Mouse (Mus musculus): ENCODE results near the gene Col4a2. TPM values are rescaled to one million over a fixed set of nuclear protein-coding genes. Genes with fewer than 3 reads are reported as not detected.
A peak's percentile ranks its signal among the peaks of the same experiment; 100 is the strongest.

Gene Col4a2
- polyA plus RNA-seq, 1 experiment from 2014 or later: 47.2 TPM

DNA sequence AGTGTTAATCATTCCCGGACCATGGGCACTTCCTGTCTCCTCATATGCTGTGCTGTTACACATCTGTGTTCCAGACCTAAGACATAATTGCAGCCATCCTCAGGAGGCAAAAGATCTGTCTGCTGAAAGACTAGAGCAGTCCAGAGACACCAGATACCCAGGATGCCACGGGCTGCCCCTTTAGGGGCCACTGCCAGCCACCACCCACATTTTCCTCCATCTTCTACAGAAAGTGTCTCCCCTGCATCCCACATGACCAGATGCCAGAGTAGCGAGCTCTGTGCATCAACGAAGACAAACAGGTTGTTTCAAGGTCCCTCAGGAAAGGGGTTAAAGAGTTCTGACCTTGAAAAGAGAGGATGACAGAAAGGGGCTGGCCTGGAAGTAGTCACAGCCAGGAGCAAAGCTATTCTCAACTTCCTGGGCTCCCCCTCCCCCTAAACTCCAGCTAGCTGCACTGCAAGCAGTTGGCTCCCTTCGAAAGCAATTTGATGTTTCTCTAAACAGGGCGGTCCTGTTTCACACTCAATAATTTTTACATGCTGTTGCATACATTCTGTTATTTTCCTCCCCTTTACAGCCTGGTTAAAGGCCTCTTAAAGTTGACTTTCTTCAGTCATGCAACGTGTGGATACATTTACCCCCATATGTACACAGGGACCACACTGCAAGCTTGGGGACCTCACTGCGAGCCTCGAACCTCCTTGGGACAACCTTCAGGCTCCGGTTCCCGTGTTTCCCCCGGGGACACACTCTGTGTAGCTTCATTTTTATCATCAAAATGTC, 13.9 kb upstream of the Col4a2 start:
- no peaks in the 10 kb centered on the region for H3K27me3 ChIP-seq (ENCODE audit: control insufficient read depth, insufficient read depth, low read length)
- no peak for DNase-seq (ENCODE audit: low spot score)
- peaks cover 4% of the 10 kb centered on the region; the same call in 1 of the 2 replicates for H3K4me1 ChIP-seq (replicated peaks; ENCODE audit: control insufficient read depth, insufficient read depth)
- no peaks in the 10 kb centered on the region for H3K9me3 ChIP-seq (ENCODE audit: control insufficient read depth, low read length)
- no peak overlapping the region; the same call in 1 of the 2 replicates for H3K9ac ChIP-seq (ENCODE audit: low read length)
- 31% methylated on average over 12 of the region's 12 CpGs for WGBS
- peak overlapping the region; percentile 84 for H3K27ac ChIP-seq (replicated peaks)
- TF ChIP-seq CTCF (IDR thresholded peaks at IDR 0.05; ENCODE audit: low read depth) (no peak), EP300 (optimal IDR thresholded peaks at IDR 0.05) (no peak)
- 0 out of 2 replicates have a peak, but pooled peaks have one; percentile 41 for ATAC-seq (ENCODE audit: low FRiP score, low TSS enrichment)
- no peak overlapping the region for H3K4me3 ChIP-seq (ENCODE audit: low read depth, low read length)
- no peaks in the 10 kb centered on the region for H3K36me3 ChIP-seq (ENCODE audit: control insufficient read depth, insufficient read depth, low read length)
- H3K4me2 ChIP-seq (replicated peaks; ENCODE audit: low read depth): no peak overlapping the region

DNA sequence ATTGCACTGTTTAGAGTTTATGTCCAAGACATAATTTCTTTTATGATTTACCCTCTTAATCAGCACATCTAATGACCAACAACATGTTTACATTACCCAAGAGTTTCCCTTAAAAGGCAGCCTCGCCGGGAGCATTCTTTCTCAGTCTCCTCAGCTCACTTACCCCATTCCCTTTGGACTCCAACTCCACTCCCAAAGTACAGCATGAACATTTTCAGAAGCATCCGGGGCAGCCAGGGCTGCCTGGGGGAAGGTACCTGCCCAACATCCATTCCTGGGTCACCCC, 13.3 kb upstream of the Col4a2 start:
- WGBS: 38% methylated on average over 3 of the region's 3 CpGs
- TF ChIP-seq EP300 (optimal IDR thresholded peaks at IDR 0.05) (no peak), CTCF (IDR thresholded peaks at IDR 0.05; ENCODE audit: low read depth) (no peak)
- H3K9ac ChIP-seq (ENCODE audit: low read length): no peak overlapping the region
- no peaks in the 10 kb centered on the region for H3K27me3 ChIP-seq (ENCODE audit: control insufficient read depth, insufficient read depth, low read length)
- no peaks in the 10 kb centered on the region for H3K9me3 ChIP-seq (ENCODE audit: control insufficient read depth, low read length)
- H3K4me2 ChIP-seq (replicated peaks; ENCODE audit: low read depth): no peak overlapping the region
- H3K36me3 ChIP-seq (ENCODE audit: control insufficient read depth, insufficient read depth, low read length): no peaks in the 10 kb centered on the region
- H3K4me1 ChIP-seq (replicated peaks; ENCODE audit: control insufficient read depth, insufficient read depth): peaks cover 4% of the 10 kb centered on the region; the same call in 1 of the 2 replicates
- no peak for DNase-seq (ENCODE audit: low spot score)
- no peak overlapping the region for H3K4me3 ChIP-seq (ENCODE audit: low read depth, low read length)
- peak overlapping the region; percentile 84 for H3K27ac ChIP-seq (replicated peaks)
- ATAC-seq (ENCODE audit: low FRiP score, low TSS enrichment): no peak; the same call in 1 of the 2 replicates

DNA sequence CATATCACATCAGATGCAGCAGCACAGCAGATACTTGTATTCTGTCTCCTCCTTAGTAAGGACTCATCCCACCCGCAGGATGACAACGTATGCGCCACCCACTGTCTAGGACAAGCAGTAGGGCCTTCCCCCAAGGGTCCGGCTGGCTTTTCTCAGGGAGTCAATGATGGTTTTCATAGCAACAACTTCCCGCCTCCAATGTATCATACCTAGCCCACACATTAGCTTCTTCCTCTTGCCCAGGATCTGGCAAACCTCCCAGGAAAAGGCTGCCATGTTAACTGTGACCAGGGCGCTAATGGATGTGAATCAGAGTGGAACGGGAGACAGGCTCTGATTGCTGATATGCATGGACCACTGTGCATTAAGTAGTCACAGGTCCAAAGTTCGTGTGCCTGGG, 12.2 kb upstream of the Col4a2 start:
- WGBS: 73% methylated on average over 8 of the region's 8 CpGs
- DNase-seq (ENCODE audit: low spot score) (no peak), ATAC-seq (ENCODE audit: low FRiP score, low TSS enrichment) (no peak)
- no peak for TF ChIP-seq EP300 (optimal IDR thresholded peaks at IDR 0.05)
- H3K36me3 ChIP-seq (ENCODE audit: control insufficient read depth, insufficient read depth, low read length): no peaks in the 10 kb centered on the region
- no peak overlapping the region for H3K27ac ChIP-seq (replicated peaks)
- H3K4me2 ChIP-seq (replicated peaks; ENCODE audit: low read depth): no peak overlapping the region
- no peak overlapping the region for H3K9ac ChIP-seq (ENCODE audit: low read length)
- H3K4me1 ChIP-seq (replicated peaks; ENCODE audit: control insufficient read depth, insufficient read depth): peaks cover 6% of the 10 kb centered on the region; the same call in 1 of the 2 replicates
- H3K9me3 ChIP-seq (ENCODE audit: control insufficient read depth, low read length): no peaks in the 10 kb centered on the region
- H3K27me3 ChIP-seq (ENCODE audit: control insufficient read depth, insufficient read depth, low read length): no peaks in the 10 kb centered on the region
- H3K4me3 ChIP-seq (ENCODE audit: low read depth, low read length): no peak overlapping the region

DNA sequence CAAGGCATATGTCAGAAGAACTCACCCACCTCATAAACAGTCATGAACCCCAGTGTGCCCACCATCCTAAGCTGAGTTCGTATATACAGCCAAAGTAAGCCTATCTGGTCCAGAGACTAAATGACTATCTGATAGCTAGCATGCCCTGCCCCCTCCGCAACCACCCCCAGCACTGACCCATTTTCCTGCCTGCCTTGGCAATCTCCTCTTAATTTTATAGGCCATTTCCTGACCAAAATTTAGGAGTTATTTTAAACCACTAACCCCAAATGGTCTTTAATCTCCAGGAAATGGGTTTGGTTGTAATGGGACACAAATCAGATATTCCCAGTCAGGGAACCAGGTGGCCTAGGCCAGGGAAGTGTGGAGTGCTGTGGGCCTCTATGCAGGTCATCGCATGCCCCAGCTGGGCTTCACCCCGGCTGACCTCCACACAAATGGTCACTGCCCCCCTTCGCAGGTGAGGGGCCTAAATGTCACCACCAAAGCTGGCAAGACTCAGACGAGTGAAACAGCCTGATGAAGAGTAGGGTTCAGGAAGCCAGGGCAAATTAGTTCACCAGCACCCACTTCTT, 8.5 kb upstream of the Col4a2 start:
- Histone ChIP-seq H3K9me3 (ENCODE audit: control insufficient read depth, low read length) (no peaks in the 10 kb centered on the region), H3K4me2 (replicated peaks; ENCODE audit: low read depth) (no peak overlapping the region), H3K4me3 (ENCODE audit: low read depth, low read length) (no peak overlapping the region), H3K4me1 (replicated peaks; ENCODE audit: control insufficient read depth, insufficient read depth) (peaks cover 6% of the 10 kb centered on the region; the same call in 1 of the 2 replicates), H3K27ac (replicated peaks) (no peak overlapping the region), H3K27me3 (ENCODE audit: control insufficient read depth, insufficient read depth, low read length) (no peaks in the 10 kb centered on the region), H3K9ac (ENCODE audit: low read length) (no peak overlapping the region), H3K36me3 (ENCODE audit: control insufficient read depth, insufficient read depth, low read length) (no peaks in the 10 kb centered on the region; the same call in 1 of the 2 replicates)
- DNase-seq (ENCODE audit: low spot score) (no peak), ATAC-seq (ENCODE audit: low FRiP score, low TSS enrichment) (no peak)
- TF ChIP-seq CTCF (IDR thresholded peaks at IDR 0.05; ENCODE audit: low read depth) (no peak), EP300 (optimal IDR thresholded peaks at IDR 0.05) (no peak)
- WGBS: 81% methylated on average over 6 of the region's 6 CpGs

DNA sequence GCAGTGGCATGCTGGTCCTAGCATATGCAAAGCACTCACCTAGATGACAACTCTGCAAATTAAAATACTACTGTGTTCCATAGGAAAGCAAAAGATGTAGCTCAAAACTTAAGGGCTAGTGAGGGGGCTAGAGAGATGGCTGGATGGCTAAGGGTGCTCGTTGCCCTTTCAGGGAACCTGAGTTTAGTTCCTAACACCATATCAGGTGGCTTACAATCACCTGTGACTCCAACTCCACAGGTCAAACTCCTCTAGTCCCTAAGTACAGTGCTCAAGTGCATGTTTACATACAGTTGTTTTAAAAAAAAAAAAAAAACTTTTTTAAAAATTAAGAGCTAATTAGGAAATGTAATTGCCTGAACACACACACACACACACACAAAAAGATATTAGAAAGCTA, 7.1 kb upstream of the Col4a2 start:
- no peak for TF ChIP-seq EP300 (optimal IDR thresholded peaks at IDR 0.05)
- TF ChIP-seq CTCF (IDR thresholded peaks at IDR 0.05; ENCODE audit: low read depth): no peak
- no peak overlapping the region for H3K27ac ChIP-seq (replicated peaks)
- H3K9ac ChIP-seq (ENCODE audit: low read length): no peak overlapping the region
- H3K9me3 ChIP-seq (ENCODE audit: control insufficient read depth, low read length): no peaks in the 10 kb centered on the region
- DNase-seq (ENCODE audit: low spot score) (no peak), ATAC-seq (ENCODE audit: low FRiP score, low TSS enrichment) (no peak)
- H3K4me2 ChIP-seq (replicated peaks; ENCODE audit: low read depth): no peak overlapping the region
- H3K27me3 ChIP-seq (ENCODE audit: control insufficient read depth, insufficient read depth, low read length): no peaks in the 10 kb centered on the region
- H3K4me3 ChIP-seq (ENCODE audit: low read depth, low read length): no peak overlapping the region
- H3K4me1 ChIP-seq (replicated peaks; ENCODE audit: control insufficient read depth, insufficient read depth): peaks cover 5% of the 10 kb centered on the region; the same call in 1 of the 2 replicates
- WGBS: 73% methylated on average over 1 of the region's 1 CpGs
- no peaks in the 10 kb centered on the region; the same call in 1 of the 2 replicates for H3K36me3 ChIP-seq (ENCODE audit: control insufficient read depth, insufficient read depth, low read length)

DNA sequence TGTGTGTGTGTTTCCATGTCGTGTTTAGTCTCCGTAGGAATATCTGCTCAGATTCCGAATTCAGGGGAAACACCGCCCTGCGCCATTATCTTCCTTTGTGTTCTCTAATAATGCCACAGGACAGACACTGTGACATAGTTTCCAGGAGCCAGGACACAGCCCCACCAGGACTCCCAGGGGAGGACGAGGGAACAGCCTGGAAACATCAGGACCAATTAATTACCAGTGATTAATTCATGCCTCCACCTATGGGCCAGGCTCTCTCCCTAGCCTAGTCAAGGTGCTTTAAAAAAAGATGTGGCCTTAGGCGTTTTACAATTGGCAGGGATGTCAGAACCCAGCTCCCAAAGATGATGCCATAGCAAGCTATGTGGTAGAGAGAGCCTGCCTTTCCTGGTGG, 5.2 kb upstream of the Col4a2 start:
- Histone ChIP-seq H3K27me3 (ENCODE audit: control insufficient read depth, insufficient read depth, low read length) (no peaks in the 10 kb centered on the region), H3K4me3 (ENCODE audit: low read depth, low read length) (no peak overlapping the region), H3K9ac (ENCODE audit: low read length) (no peak overlapping the region), H3K4me1 (replicated peaks; ENCODE audit: control insufficient read depth, insufficient read depth) (peaks cover 5% of the 10 kb centered on the region; the same call in 1 of the 2 replicates), H3K9me3 (ENCODE audit: control insufficient read depth, low read length) (no peaks in the 10 kb centered on the region), H3K4me2 (replicated peaks; ENCODE audit: low read depth) (no peak overlapping the region), H3K36me3 (ENCODE audit: control insufficient read depth, insufficient read depth, low read length) (no peaks in the 10 kb centered on the region; the same call in 1 of the 2 replicates), H3K27ac (replicated peaks) (no peak overlapping the region)
- ATAC-seq (ENCODE audit: low FRiP score, low TSS enrichment): no peak
- no peak for DNase-seq (ENCODE audit: low spot score)
- TF ChIP-seq EP300 (optimal IDR thresholded peaks at IDR 0.05): no peak
- TF ChIP-seq CTCF (IDR thresholded peaks at IDR 0.05; ENCODE audit: low read depth): no peak
- 68% methylated on average over 7 of the region's 7 CpGs for WGBS
